In genomic region chr10:116335328-116335727, GRCm38 (mm10) we compare ENCODE assay signal across 29 mouse cellular contexts.
DNase-seq lines count a peak whose midpoint lies in the region; ATAC-seq lines count a peak whose summit lies in the region.
"Had no signal": no experiment of that assay in that cellular context is flagged by ENCODE, and none has a peak within 500 bp of the region (broad histone marks: within the 10 kb centered on the region; RNA-seq: fewer than 3 reads in every experiment).

No protein-coding gene starts in this region.

- H3K9ac ChIP-seq in midbrain, embryonic 11.5 days (ENCODE audit: low read length): no peak overlapping the region
- no peak overlapping the region for H3K9ac ChIP-seq in midbrain, embryonic 16.5 days (ENCODE audit: low read depth, low read length)
- H3K9ac ChIP-seq: embryonic facial prominence, embryonic 13.5 days; forebrain, embryonic 12.5 days; forebrain, embryonic 15.5 days; heart, embryonic 13.5 days; hindbrain, embryonic 14.5 days had no signal

- no peak overlapping the region for H3K27ac ChIP-seq in midbrain, embryonic 11.5 days (ENCODE audit: low read depth, low read length)
- H3K27ac ChIP-seq in midbrain, embryonic 16.5 days (ENCODE audit: low read length): no peak overlapping the region
- H3K27ac ChIP-seq: embryonic facial prominence, embryonic 10.5 days; embryonic facial prominence, embryonic 13.5 days; forebrain, embryonic 12.5 days; forebrain, embryonic 15.5 days; gastrocnemius, adult 2 months; heart, embryonic 13.5 days; hindbrain, embryonic 14.5 days had no signal

- H3K4me1 ChIP-seq in midbrain, embryonic 11.5 days (ENCODE audit: control insufficient read depth, insufficient read depth, low read length): 0 out of 2 replicates have a peak, but pooled peaks cover 2% of the 10 kb centered on the region
- H3K4me1 ChIP-seq in midbrain, embryonic 16.5 days (ENCODE audit: control insufficient read depth, insufficient read depth, low read length): peaks cover 7% of the 10 kb centered on the region; the same call in 1 of the 2 replicates

- H3K4me2 ChIP-seq in midbrain, embryonic 11.5 days: no peak overlapping the region
- no peak overlapping the region for H3K4me2 ChIP-seq in midbrain, embryonic 16.5 days (ENCODE audit: low read length)
- H3K4me2 ChIP-seq: embryonic facial prominence, embryonic 13.5 days; forebrain, embryonic 12.5 days; forebrain, embryonic 15.5 days; heart, embryonic 13.5 days; hindbrain, embryonic 14.5 days had no signal

- H3K27me3 ChIP-seq in midbrain, embryonic 11.5 days (ENCODE audit: control insufficient read depth, insufficient read depth, low read length): no peaks in the 10 kb centered on the region
- H3K27me3 ChIP-seq in midbrain, embryonic 16.5 days (ENCODE audit: control insufficient read depth, insufficient read depth, low read depth, low read length): no peaks in the 10 kb centered on the region
- H3K27me3 ChIP-seq: embryonic facial prominence, embryonic 13.5 days; forebrain, embryonic 15.5 days; heart, embryonic 13.5 days; Patski had no signal

- peak; percentile 72 for DNase-seq in midbrain, embryonic 11.5 days (ENCODE audit: low spot score, missing footprints)
- peak; percentile 25 for DNase-seq in 3T3-L1 (ENCODE audit: low read depth, low spot score)
- peak; percentile 8 for DNase-seq in 416B (ENCODE audit: low read depth)
- DNase-seq in NIH3T3 (ENCODE audit: low read depth): peak; percentile 38
- DNase-seq in kidney, adult 9 months: no peak
- no peak for DNase-seq in kidney, adult 8-10 months
- DNase-seq in layer of hippocampus, postnatal 25 days (ENCODE audit: extremely low spot score in 1 of 2, low spot score in 1 of 2): no peak
- DNase-seq: adrenal gland, postnatal 10 days; adrenal gland, postnatal 36 days; B cell, adult 2 months; cerebellum, adult 11 months; cerebellum, adult 2 months; cerebellum, adult 9-11 months; cerebellum, postnatal 25 days; gastrocnemius, adult 2 months; gastrocnemius, postnatal 14 days; heart, adult 18-20 months; heart, postnatal 14 days; heart, postnatal 4 days had no signal

- 93% methylated on average over 7 of the region's 7 CpGs for WGBS in midbrain, embryonic 11.5 days
- WGBS in midbrain, embryonic 16.5 days: 90% methylated on average over 7 of the region's 7 CpGs

- no peaks in the 10 kb centered on the region for H3K9me3 ChIP-seq in midbrain, embryonic 11.5 days (ENCODE audit: control insufficient read depth, low read length)
- no peaks in the 10 kb centered on the region for H3K9me3 ChIP-seq in midbrain, embryonic 16.5 days (replicated peaks; ENCODE audit: control insufficient read depth, low read length, poor library complexity, severe bottlenecking)
- H3K9me3 ChIP-seq: embryonic facial prominence, embryonic 10.5 days; forebrain, embryonic 12.5 days; forebrain, embryonic 15.5 days; heart, embryonic 13.5 days had no signal

- H3K4me3 ChIP-seq in midbrain, embryonic 11.5 days (ENCODE audit: low read depth, low read length): no peak overlapping the region
- no peak overlapping the region for H3K4me3 ChIP-seq in midbrain, embryonic 16.5 days (ENCODE audit: low read depth, low read length)
- H3K4me3 ChIP-seq: embryonic facial prominence, embryonic 10.5 days; embryonic facial prominence, embryonic 13.5 days; erythroblast, embryonic 14.5 days; forebrain, embryonic 12.5 days; forebrain, embryonic 15.5 days; gastrocnemius, adult 2 months; heart, embryonic 13.5 days had no signal

- ATAC-seq in midbrain, embryonic 11.5 days (ENCODE audit: low FRiP score): no peak
- ATAC-seq in midbrain, embryonic 16.5 days: no peak
- ATAC-seq: CD4-positive, CD25-positive, alpha-beta regulatory T cell, adult 4 months; forebrain, embryonic 15.5 days; Patski had no signal

- H3K36me3 ChIP-seq in midbrain, embryonic 11.5 days (ENCODE audit: control insufficient read depth, insufficient read depth, low read length): no peaks in the 10 kb centered on the region
- H3K36me3 ChIP-seq in midbrain, embryonic 16.5 days (ENCODE audit: control insufficient read depth, insufficient read depth, low read length): no peaks in the 10 kb centered on the region
- H3K36me3 ChIP-seq: embryonic facial prominence, embryonic 10.5 days; embryonic facial prominence, embryonic 13.5 days; forebrain, embryonic 12.5 days; forebrain, embryonic 15.5 days had no signal

Comparison
In these comparisons a context has a peak if more than half of its experiments do, and no peak if none do; other contexts are left out.
1. DNase-seq: peak in midbrain, embryonic 11.5 days (single experiment), 3T3-L1 (single experiment), 416B (single experiment) and NIH3T3 (single experiment); none in kidney, adult 9 months (single experiment), kidney, adult 8-10 months (0 of 2) and layer of hippocampus, postnatal 25 days (0 of 2).